Mouse (Mus musculus) heart, embryonic 14.5 days (tissue): ENCODE results near the gene Gng8. TPM values are rescaled to one million over a fixed set of nuclear protein-coding genes. Genes with fewer than 3 reads are reported as not detected.

Experiments
- ATAC-seq: fragments of 200-750 bp; cut with Nextera tagmentation; 2 replicates; pipeline ENCODE4 v1.8.0; 2017; ENCODE audit warnings: low read depth, moderate TSS enrichment; ENCODE audit not compliant: insufficient number of reproducible peaks, insufficient read depth, low FRiP score
- H3K27ac ChIP-seq, 2 experiments: fragments of 200-500 bp in 1 of 2; fragments of 300-500 bp in 1 of 2; sonication (generic) in 1 of 2; replicated peaks in 1 of 2; 2 replicates each; pipeline ENCODE4 v1.5.1; 2012 to 2014; ENCODE audit warnings: low read depth in 2 of 2, low read length in 2 of 2, control low read depth in 1 of 2, mild to moderate bottlenecking in 1 of 2, mixed read lengths in 1 of 2; ENCODE audit not compliant: control insufficient read depth in 1 of 2, insufficient read depth in 1 of 2
- H3K27me3 ChIP-seq: fragments of 300-500 bp; sonication (generic); 2 replicates; pipeline ENCODE4 v1.6.1; 2014; ENCODE audit warnings: mild to moderate bottlenecking, low read length, control low read depth; ENCODE audit not compliant: control insufficient read depth, insufficient read depth
- H3K36me3 ChIP-seq: fragments of 300-500 bp; sonication (generic); 2 replicates; pipeline ENCODE4 v1.6.1; 2014; ENCODE audit warnings: mild to moderate bottlenecking, control low read depth, low read length, mixed read lengths; ENCODE audit not compliant: control insufficient read depth, insufficient read depth
- H3K4me1 ChIP-seq, 2 experiments: fragments of 200-500 bp in 1 of 2; fragments of 300-500 bp in 1 of 2; sonication (generic) in 1 of 2; 2 replicates each; pipeline ENCODE4 v1.6.1; 2012 to 2014; ENCODE audit warnings: low read length in 2 of 2, control low read depth in 1 of 2, mixed read lengths in 1 of 2; ENCODE audit not compliant: control insufficient read depth in 2 of 2, insufficient read depth in 2 of 2
- H3K4me2 ChIP-seq: fragments of 300-500 bp; sonication (generic); 2 replicates; pipeline ENCODE4 v1.6.1; 2014; ENCODE audit warnings: mild to moderate bottlenecking, low read length
- H3K4me3 ChIP-seq, 2 experiments: fragments of 200-500 bp in 1 of 2; fragments of 300-500 bp in 1 of 2; sonication (generic) in 1 of 2; 2 replicates each; pipeline ENCODE4 v1.5.1; 2012 to 2014; ENCODE audit warnings: low read length in 2 of 2, mild to moderate bottlenecking in 2 of 2, control low read depth in 1 of 2, low read depth in 1 of 2, moderate library complexity in 1 of 2; ENCODE audit not compliant: control insufficient read depth in 1 of 2, insufficient read depth in 1 of 2
- H3K9ac ChIP-seq: fragments of 300-500 bp; sonication (generic); 2 replicates; pipeline ENCODE4 v1.6.1; 2014; ENCODE audit warnings: mild to moderate bottlenecking, low read length
- H3K9me3 ChIP-seq: fragments of 300-500 bp; sonication (generic); 2 replicates; pipeline ENCODE4 v1.6.1; 2016; ENCODE audit warnings: low read length, control low read depth; ENCODE audit not compliant: control insufficient read depth
- WGBS: fragments of 180-500 bp; shearing (Covaris S2); extraction: QIAGEN DNeasy Blood & Tissue Kit; methylation state at CpG from one replicate; pipeline ENCODE4 v1.1.7; 2014; 5-methylcytosine and 5-hydroxymethylcytosine counted together
- polyA plus RNA-seq: library from polyadenylated mRNA; unstranded; fragments of >200 nt; fragmentation: Nextera tagmentation; extraction: Ambion mirVana; gene quantifications from 2 replicates; pipeline ENCODE4 v1.2.1, GENCODE M21; 2014

Gng8 gene
- polyA plus RNA-seq: 4.2 and 6.9 TPM in 2 replicates

DNA sequence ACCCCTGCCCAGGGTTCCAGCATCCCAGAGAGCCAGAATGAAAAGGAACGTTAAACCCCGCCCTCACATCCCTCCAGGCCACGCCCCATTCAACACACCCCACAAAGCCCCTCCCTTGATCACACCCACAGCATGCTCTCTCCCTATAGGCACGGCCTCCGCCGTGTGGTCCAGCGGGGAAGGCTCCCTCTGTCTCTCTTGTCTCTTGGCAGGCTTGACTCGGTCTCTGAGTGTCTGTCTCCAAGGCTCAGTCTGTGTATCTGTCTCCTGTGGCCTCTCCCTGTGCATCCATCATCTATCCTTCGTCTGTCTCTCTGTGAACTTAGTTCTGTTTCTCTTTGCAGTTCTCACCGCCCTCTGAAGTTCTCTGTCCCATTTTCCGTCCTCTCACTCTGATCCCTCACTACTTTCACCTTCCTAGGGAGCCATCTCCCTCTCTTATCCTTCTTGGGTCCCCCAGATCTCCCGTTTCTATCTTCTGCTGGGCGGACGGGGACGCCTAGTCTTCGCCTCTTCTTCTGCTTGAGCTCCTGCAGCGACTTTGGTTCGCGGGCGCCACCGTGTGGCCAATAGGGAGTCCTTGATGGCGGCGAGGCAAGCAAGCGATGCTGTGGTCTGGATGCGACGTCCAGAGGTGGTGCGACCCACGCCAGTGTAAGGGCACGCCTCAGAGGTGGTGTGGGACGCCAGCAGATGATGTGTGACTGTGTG, at the start of gene Gng8:
Gene Gng8, plus strand, starts transcription at position 146 of the 711 bp plus-strand sequence.
- peak within 1 kb of the TSS; percentile 68 for H3K4me2 ChIP-seq
- WGBS: under 1% methylated on average over 30 of the region's 30 CpGs
- peaks cover 22% of the 10 kb centered on the region for H3K27me3 ChIP-seq
- peak within 1 kb of the TSS; percentile 64 for H3K9ac ChIP-seq
- peaks cover 21% of the 10 kb centered on the region for H3K36me3 ChIP-seq
- peaks cover 21 to 28% of the 10 kb centered on the region in 2 experiments for H3K4me1 ChIP-seq
- peak within 1 kb of the TSS; percentile 81 to 87 for H3K27ac ChIP-seq
- peak within 1 kb of the TSS; percentile 23 to 40 for H3K4me3 ChIP-seq
- ATAC-seq: peak; percentile 69
- H3K9me3 ChIP-seq: no peaks in the 10 kb centered on the region

GRCm38 (mm10) chr7:16842645-16843063, 48.9 kb upstream of the Gng8 start, which contains the start of gene Prkd2:
Gene Prkd2 (plus strand): TSS chr7:16842902.
- WGBS: under 1% methylated on average over 32 of the region's 32 CpGs
- peaks cover 48% of the 10 kb centered on the region for H3K36me3 ChIP-seq
- H3K27ac ChIP-seq: peak within 1 kb of the TSS; percentile 74 to 87
- peak; percentile 81 for ATAC-seq
- no peaks in the 10 kb centered on the region for H3K27me3 ChIP-seq
- peak within 1 kb of the TSS; percentile 97 for H3K4me2 ChIP-seq
- peaks cover 17 to 23% of the 10 kb centered on the region in 2 experiments for H3K4me1 ChIP-seq
- peak within 1 kb of the TSS; percentile 60 to 74 for H3K4me3 ChIP-seq
- peak within 1 kb of the TSS; percentile 88 for H3K9ac ChIP-seq
- no peaks in the 10 kb centered on the region for H3K9me3 ChIP-seq

- WGBS: 2% methylated on average over 33 of the region's 33 CpGs
- H3K27ac ChIP-seq: peak overlapping the region; percentile 74 to 87
- peaks cover 38% of the 10 kb centered on the region for H3K36me3 ChIP-seq
- peak overlapping the region; percentile 97 for H3K4me2 ChIP-seq
- peaks cover 17 to 23% of the 10 kb centered on the region in 2 experiments for H3K4me1 ChIP-seq
- H3K9me3 ChIP-seq: no peaks in the 10 kb centered on the region
- ATAC-seq: no peak
- peak overlapping the region; percentile 88 for H3K9ac ChIP-seq
- peak overlapping the region; percentile 60 to 74 for H3K4me3 ChIP-seq
- no peaks in the 10 kb centered on the region for H3K27me3 ChIP-seq
Measured at GRCm38 (mm10) chr7:16843441-16844171, 48.0 kb upstream of the Gng8 start.

DNA sequence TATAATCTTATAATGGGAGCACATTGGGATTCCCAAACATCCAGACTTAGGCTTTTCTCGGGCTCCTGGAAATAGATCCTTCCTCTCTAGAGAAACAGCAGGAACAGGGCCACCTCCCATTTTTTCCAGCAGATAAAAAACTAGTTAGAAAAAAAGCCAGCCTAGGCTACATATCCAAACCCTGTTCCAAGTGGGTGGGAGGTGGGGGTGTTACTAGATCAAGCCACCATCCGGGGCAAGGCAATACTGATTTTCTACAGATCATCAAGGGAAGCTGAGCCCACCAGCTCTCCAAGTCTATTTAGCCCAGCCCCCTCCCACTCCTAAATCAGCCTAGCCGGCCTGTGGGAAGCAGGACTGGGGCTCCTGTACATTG, 46.9 kb upstream of the Gng8 start:
- H3K27ac ChIP-seq: peak overlapping the region; percentile 86 to 87
- 54% methylated on average over 3 of the region's 3 CpGs for WGBS
- peak overlapping the region; percentile 42 to 74 for H3K4me3 ChIP-seq
- peak overlapping the region; percentile 88 for H3K9ac ChIP-seq
- peaks cover 38% of the 10 kb centered on the region for H3K36me3 ChIP-seq
- peak overlapping the region; percentile 97 for H3K4me2 ChIP-seq
- no peak for ATAC-seq
- no peaks in the 10 kb centered on the region for H3K27me3 ChIP-seq
- no peaks in the 10 kb centered on the region for H3K9me3 ChIP-seq
- H3K4me1 ChIP-seq: peaks cover 17 to 23% of the 10 kb centered on the region in 2 experiments

DNA sequence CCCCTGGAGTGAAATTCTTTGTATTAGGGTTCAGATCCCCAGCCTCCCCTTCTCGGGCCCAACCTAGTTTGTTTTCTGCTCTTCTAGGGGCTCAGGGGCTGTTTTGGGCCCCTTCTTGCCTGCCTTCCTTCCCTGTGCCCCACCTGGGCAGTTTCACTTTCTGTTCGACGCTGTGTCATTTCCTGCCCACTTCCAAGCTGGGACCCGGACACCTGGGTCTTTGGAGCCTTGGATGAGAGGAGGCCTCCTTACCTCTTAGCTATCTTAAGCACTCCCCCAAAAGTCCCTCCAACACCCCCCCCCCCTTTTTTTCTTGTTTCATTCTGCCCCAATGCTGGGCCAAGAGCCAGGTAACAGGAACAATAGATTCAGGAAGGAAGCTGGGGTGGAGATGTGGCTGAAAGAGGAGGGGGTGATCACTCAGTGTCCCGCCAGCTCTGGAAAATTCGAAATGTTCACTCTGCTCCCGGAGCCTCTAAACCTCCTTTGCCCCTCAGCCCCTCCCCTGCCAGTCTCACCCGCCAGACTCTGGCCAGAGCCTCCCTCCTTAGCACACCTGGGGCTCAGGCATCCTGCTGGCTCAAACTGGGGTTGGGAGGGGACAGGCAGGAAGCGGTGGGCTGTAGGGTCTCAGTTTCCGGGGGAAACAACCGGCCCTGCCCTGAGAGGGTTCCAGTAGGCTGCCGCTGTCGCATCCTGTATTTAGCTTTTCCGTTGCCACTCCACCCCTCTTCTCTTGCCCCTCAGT, 46.3 kb upstream of the Gng8 start:
- H3K36me3 ChIP-seq: peaks cover 38% of the 10 kb centered on the region

GRCm38 (mm10) chr7:16845820-16846167, 45.8 kb upstream of the Gng8 start:
- Histone ChIP-seq H3K4me3 (peak overlapping the region; percentile 42 to 74), H3K27me3 (no peaks in the 10 kb centered on the region), H3K9ac (peak overlapping the region; percentile 88; the same call in 1 of the 2 replicates), H3K27ac (peak overlapping the region; percentile 85 to 87), H3K4me1 (peaks cover 17 to 23% of the 10 kb centered on the region in 2 experiments), H3K9me3 (no peaks in the 10 kb centered on the region), H3K36me3 (peaks cover 38% of the 10 kb centered on the region), H3K4me2 (peak overlapping the region; percentile 97)
- WGBS: 33% methylated on average over 10 of the region's 10 CpGs
- ATAC-seq: no peak

More for the DNA sequence above, 46.3 kb upstream of the Gng8 start:
- peak overlapping the region; percentile 42 to 74 for H3K4me3 ChIP-seq
- H3K27me3 ChIP-seq: no peaks in the 10 kb centered on the region
- peak overlapping the region; percentile 88 for H3K9ac ChIP-seq
- peaks cover 17 to 23% of the 10 kb centered on the region in 2 experiments for H3K4me1 ChIP-seq
- H3K9me3 ChIP-seq: no peaks in the 10 kb centered on the region
- WGBS: 44% methylated on average over 14 of the region's 14 CpGs
- peak overlapping the region; percentile 86 to 87 for H3K27ac ChIP-seq
- no peak for ATAC-seq
- H3K4me2 ChIP-seq: peak overlapping the region; percentile 97

DNA sequence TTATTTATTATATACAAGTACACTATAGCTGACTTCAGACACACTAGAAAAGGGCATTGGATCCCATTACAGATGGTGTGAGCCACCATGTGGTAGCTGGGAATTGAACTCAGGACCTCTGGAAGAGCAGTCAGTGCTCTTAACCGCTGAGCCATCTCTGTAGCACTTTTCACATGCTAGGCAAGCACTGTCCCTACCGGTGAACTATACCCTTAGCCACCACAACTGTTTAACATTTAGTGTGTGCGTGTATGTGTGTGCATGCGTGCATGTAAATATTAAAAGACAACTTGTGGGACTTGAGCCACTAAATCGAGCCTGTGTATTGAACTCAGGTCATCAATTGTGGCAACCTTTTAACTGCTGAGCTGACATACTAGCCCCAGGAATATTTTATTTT, 44.8 kb upstream of the Gng8 start:
- ATAC-seq: no peak
- Histone ChIP-seq H3K4me1 (peaks cover 17 to 23% of the 10 kb centered on the region in 2 experiments), H3K9me3 (no peaks in the 10 kb centered on the region), H3K9ac (no peak overlapping the region), H3K27ac (no peak overlapping the region), H3K36me3 (peaks cover 38% of the 10 kb centered on the region), H3K4me2 (no peak overlapping the region), H3K27me3 (no peaks in the 10 kb centered on the region), H3K4me3 (no peak overlapping the region)
- 94% methylated on average over 5 of the region's 5 CpGs for WGBS
